Mouse (Mus musculus) testis, adult 2 months (tissue): ENCODE measurements at regions not wholly inside any gene's neighbourhood (a gene's known extent, or its start where the extent isn't known, plus 50 kb on each side); places are given as distances from the start of the nearest gene placed in this dataset.

ENCODE experiments used
- H3K27ac ChIP-seq: fragments of 200-500 bp; 2 replicates; pipeline ENCODE4 v1.5.1; 2012; ENCODE audit warnings: low read depth, low read length; ENCODE audit not compliant: control insufficient read depth, insufficient read depth
- H3K27me3 ChIP-seq: fragments of 200-500 bp; 2 replicates; pipeline ENCODE4 v1.6.1; 2012; ENCODE audit warnings: mild to moderate bottlenecking, low read length, moderate library complexity; ENCODE audit not compliant: control insufficient read depth, insufficient read depth
- H3K36me3 ChIP-seq: fragments of 200-500 bp; 2 replicates; pipeline ENCODE4 v1.6.1; 2012; ENCODE audit warnings: mild to moderate bottlenecking, low read length; ENCODE audit not compliant: control insufficient read depth, insufficient read depth
- H3K4me1 ChIP-seq: fragments of 200-500 bp; 2 replicates; pipeline ENCODE4 v1.6.1; 2012; ENCODE audit warnings: low read length; ENCODE audit not compliant: control insufficient read depth, insufficient read depth
- H3K4me3 ChIP-seq: fragments of 200-500 bp; 2 replicates; pipeline ENCODE4 v1.5.1; 2012; ENCODE audit warnings: low read depth, mild to moderate bottlenecking, low read length, moderate library complexity, mixed read lengths; ENCODE audit not compliant: control insufficient read depth
- CTCF ChIP-seq: fragments of 200-500 bp; IDR thresholded peaks from 2 replicates; pipeline ENCODE4 v1.5.1; 2012; ENCODE audit warnings: low read depth, mild to moderate bottlenecking, inconsistent platforms, low read length, moderate library complexity; ENCODE audit not compliant: control insufficient read depth, insufficient read depth, insufficient replicate concordance
- POLR2A ChIP-seq: fragments of 200-500 bp; IDR thresholded peaks from 2 replicates; pipeline ENCODE4 v1.6.1; 2012; ENCODE audit warnings: low read depth, mild to moderate bottlenecking, inconsistent platforms, low read length, moderate library complexity; ENCODE audit not compliant: control insufficient read depth

GRCm38 (mm10) chr19:16050220-16051055 lies 65.6 kb upstream of the Cep78 start:
- Histone ChIP-seq H3K4me3 (peak overlapping the region; percentile 58), H3K4me1 (no peaks in the 10 kb centered on the region; the same call in 1 of the 2 replicates), H3K27me3 (no peaks in the 10 kb centered on the region), H3K27ac (0 out of 2 replicates have a peak overlapping the region, but pooled peaks have one; percentile 17), H3K36me3 (no peaks in the 10 kb centered on the region)
- TF ChIP-seq CTCF (no peak), POLR2A (no peak)

GRCm38 (mm10) chr19:16049646-16050045 lies 64.9 kb upstream of the Cep78 start:
- TF ChIP-seq POLR2A (no peak), CTCF (no peak)
- H3K27ac ChIP-seq, result no peak overlapping the region
- no peaks in the 10 kb centered on the region; the same call in 1 of the 2 replicates for H3K4me1 ChIP-seq
- no peaks in the 10 kb centered on the region for H3K36me3 ChIP-seq
- no peaks in the 10 kb centered on the region for H3K27me3 ChIP-seq
- H3K4me3 ChIP-seq, result no peak overlapping the region

- no peak overlapping the region for H3K27ac ChIP-seq
- H3K4me3 ChIP-seq, result no peak overlapping the region
- TF ChIP-seq CTCF, result no peak
- TF ChIP-seq POLR2A, result no peak
- no peaks in the 10 kb centered on the region for H3K27me3 ChIP-seq
- no peaks in the 10 kb centered on the region for H3K36me3 ChIP-seq
- no peaks in the 10 kb centered on the region; the same call in 1 of the 2 replicates for H3K4me1 ChIP-seq
Observed at GRCm38 (mm10) chr19:16046977-16047376, 62.2 kb upstream of the Cep78 start.

- no peaks in the 10 kb centered on the region for H3K27me3 ChIP-seq
- H3K4me3 ChIP-seq, result no peak overlapping the region
- no peak overlapping the region for H3K27ac ChIP-seq
- TF ChIP-seq CTCF (no peak), POLR2A (no peak)
- no peaks in the 10 kb centered on the region for H3K4me1 ChIP-seq
- H3K36me3 ChIP-seq, result no peaks in the 10 kb centered on the region
Observed at GRCm38 (mm10) chr19:16045261-16045660, 60.5 kb upstream of the Cep78 start.

GRCm38 (mm10) chr19:16044169-16044568 lies 59.4 kb upstream of the Cep78 start:
- TF ChIP-seq POLR2A (no peak), CTCF (no peak)
- H3K4me3 ChIP-seq, result no peak overlapping the region

GRCm38 (mm10) chr19:16043007-16043406 lies 58.2 kb upstream of the Cep78 start:
- no peak overlapping the region for H3K4me3 ChIP-seq
- H3K27ac ChIP-seq, result no peak overlapping the region
- no peaks in the 10 kb centered on the region for H3K36me3 ChIP-seq
- TF ChIP-seq POLR2A (no peak), CTCF (no peak)
- H3K27me3 ChIP-seq, result no peaks in the 10 kb centered on the region
- peaks cover under 1% of the 10 kb centered on the region; the same call in 1 of the 2 replicates for H3K4me1 ChIP-seq

More at GRCm38 (mm10) chr19:16044169-16044568, 59.4 kb upstream of the Cep78 start:
- Histone ChIP-seq H3K4me1 (no peaks in the 10 kb centered on the region), H3K27ac (no peak overlapping the region), H3K36me3 (no peaks in the 10 kb centered on the region), H3K27me3 (no peaks in the 10 kb centered on the region)

- H3K4me1 ChIP-seq, result peaks cover 3% of the 10 kb centered on the region; the same call in 1 of the 2 replicates
- TF ChIP-seq POLR2A, result no peak
- no peak for TF ChIP-seq CTCF
- H3K4me3 ChIP-seq, result no peak overlapping the region
- no peaks in the 10 kb centered on the region for H3K27me3 ChIP-seq
- no peak overlapping the region for H3K27ac ChIP-seq
- no peaks in the 10 kb centered on the region for H3K36me3 ChIP-seq
Observed at GRCm38 (mm10) chr19:16041891-16042290, 57.1 kb upstream of the Cep78 start.
